Mouse (Mus musculus) natural killer cell, adult 2 months (primary cell): ENCODE measurements at regions not wholly inside any gene's neighbourhood (a gene's known extent, or its start where the extent isn't known, plus 50 kb on each side); places are given as distances from the start of the nearest gene placed in this dataset.
"Not testable (repeated sequence)": the region's sequence is repeated elsewhere in the genome, so short reads cannot be mapped to it uniquely, and the experiment has no call there.

Experiments
- DNase-seq, 2 experiments: peaks; one replicate each; pipeline ENCODE4 v3.0.0; 2022; ENCODE audit warnings: low spot score in 2 of 2

- no peak for DNase-seq
Observed at GRCm38 (mm10) chr5:148776796-148777659, 152.1 kb downstream of the Katnal1 start.

- peak; percentile 36 to 66 for DNase-seq
Observed at GRCm38 (mm10) chr5:148775232-148775631, 153.9 kb downstream of the Katnal1 start.

- no peak for DNase-seq
Observed at GRCm38 (mm10) chr5:148774446-148774845, 154.7 kb downstream of the Katnal1 start.

GRCm38 (mm10) chr5:148769452-148769851 is 159.7 kb downstream of the Katnal1 start:
- DNase-seq, result peak; percentile 52 to 72

GRCm38 (mm10) chr5:148768346-148768745 is 160.8 kb downstream of the Katnal1 start:
- DNase-seq, result no peak

- DNase-seq, result no peak
Observed at GRCm38 (mm10) chr5:148765993-148766392, 163.1 kb downstream of the Katnal1 start.

- DNase-seq, result no peak
Observed at GRCm38 (mm10) chr5:148760108-148760507, 169.0 kb downstream of the Katnal1 start.

- DNase-seq, result no peak
Observed at GRCm38 (mm10) chr5:148758786-148759185, 170.3 kb downstream of the Katnal1 start.

GRCm38 (mm10) chr5:148757715-148758114 is 171.4 kb downstream of the Katnal1 start:
- no peak for DNase-seq

- no peak for DNase-seq
Observed at GRCm38 (mm10) chr5:148757236-148757635, 171.9 kb downstream of the Katnal1 start.

- peak in 1 of 2 experiments; percentile 15 for DNase-seq
Observed at GRCm38 (mm10) chr5:148756246-148756930, 172.7 kb downstream of the Katnal1 start.

- no peak for DNase-seq
Observed at GRCm38 (mm10) chr5:148755807-148756206, 173.3 kb downstream of the Katnal1 start.

GRCm38 (mm10) chr5:148754896-148755295 is 174.2 kb downstream of the Katnal1 start:
- no peak for DNase-seq

- no peak for DNase-seq
Observed at GRCm38 (mm10) chr5:148754363-148754762, 174.8 kb downstream of the Katnal1 start.

- no peak for DNase-seq
Observed at GRCm38 (mm10) chr5:148753457-148753856, 175.7 kb downstream of the Katnal1 start.

- DNase-seq, result no peak
Observed at GRCm38 (mm10) chr5:148751980-148752379, 177.1 kb downstream of the Katnal1 start.

- no peak for DNase-seq
Observed at GRCm38 (mm10) chr5:148750002-148750734, 179.0 kb downstream of the Katnal1 start.

GRCm38 (mm10) chr5:148747972-148748764 is 181.0 kb downstream of the Katnal1 start:
- no peak for DNase-seq

- DNase-seq, result no peak
Observed at GRCm38 (mm10) chr5:148747549-148747948, 181.6 kb downstream of the Katnal1 start.

GRCm38 (mm10) chr5:148746726-148747125 is 182.4 kb downstream of the Katnal1 start:
- not testable (repeated sequence) for DNase-seq

- DNase-seq, result no peak
Observed at GRCm38 (mm10) chr5:148744676-148745391, 184.3 kb downstream of the Katnal1 start.
